Mouse (Mus musculus) B cell, adult 2 months (primary cell): Measurements from ENCODE around the gene Fzd4.

Experiments
- DNase-seq, 2 experiments: peaks; one replicate each; pipeline ENCODE4 v3.0.0; 2022

The Fzd4 gene

DNA sequence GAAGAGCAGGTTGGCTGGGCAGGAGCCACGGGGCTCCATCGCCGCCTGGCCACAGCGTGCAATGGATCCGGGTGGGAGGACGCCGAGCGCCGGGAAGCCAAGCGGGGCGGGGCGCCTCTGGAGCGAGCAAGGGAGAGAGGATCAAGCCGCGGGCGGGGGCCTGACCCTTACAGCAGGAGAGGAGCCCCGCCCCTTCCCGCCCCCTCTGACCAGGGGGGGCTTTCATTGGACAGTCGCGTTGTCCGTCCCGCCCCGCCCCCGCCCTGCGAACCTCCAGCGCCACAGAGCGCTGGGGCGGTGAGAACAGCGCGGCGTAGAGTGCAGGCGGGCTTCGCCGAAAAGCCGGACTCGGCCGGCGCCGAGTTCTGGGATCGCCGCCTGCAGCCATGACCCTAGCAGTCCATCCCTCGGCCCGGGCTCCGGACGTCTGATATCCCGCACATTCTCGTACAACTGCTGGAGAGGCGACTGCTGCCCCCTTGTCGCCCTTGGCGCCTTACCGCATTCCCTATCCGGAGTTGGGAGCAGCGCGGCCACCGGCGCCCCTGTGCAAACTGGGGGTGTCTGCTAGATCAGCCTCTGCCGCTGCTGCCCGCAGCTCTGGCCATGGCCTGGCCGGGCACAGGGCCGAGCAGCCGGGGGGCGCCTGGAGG, at the start of gene Fzd4, which contains the start of gene Tmem135:
Fzd4 (plus strand) TSS at position 275 of the 653 bp plus-strand sequence.
Tmem135 (minus strand) TSS at position 142 of the 653 bp plus-strand sequence.
- peak; percentile 75 to 76 for DNase-seq

DNA sequence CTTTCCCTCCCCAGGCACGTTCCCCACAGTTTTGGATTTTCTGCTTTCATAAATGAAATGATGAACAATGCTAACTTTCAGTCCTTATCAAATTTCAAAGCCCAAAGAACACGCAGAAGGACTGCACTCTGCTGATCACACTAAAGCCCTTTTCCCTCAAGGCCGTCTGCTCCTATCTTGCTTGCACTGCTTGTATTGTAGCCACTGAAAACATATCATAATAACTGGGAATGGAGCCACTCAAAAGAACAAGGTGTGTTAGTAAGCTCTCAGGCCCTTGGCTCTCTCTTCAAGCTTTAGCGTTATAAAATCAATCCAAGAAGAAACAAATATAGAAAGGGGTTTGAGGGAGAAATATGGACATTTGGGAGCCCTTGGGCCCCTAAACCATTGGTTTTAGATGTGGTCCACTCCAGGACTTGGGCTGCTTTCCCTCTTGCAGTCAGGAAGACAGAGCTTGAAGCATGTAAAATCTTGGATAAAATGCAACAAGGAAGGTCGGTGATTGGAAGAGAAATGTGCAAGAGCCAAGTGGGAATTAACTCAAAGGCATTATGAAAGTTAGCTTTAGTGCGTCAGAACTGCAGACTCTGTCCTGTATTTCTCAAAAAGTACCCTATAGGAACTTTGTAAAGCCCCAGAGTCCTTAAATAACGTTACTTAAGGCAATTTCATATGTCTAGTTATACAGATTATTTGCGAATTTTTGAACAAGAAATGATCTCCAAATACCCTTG, 48.5 kb upstream of the Fzd4 start:
- no peak for DNase-seq

DNA sequence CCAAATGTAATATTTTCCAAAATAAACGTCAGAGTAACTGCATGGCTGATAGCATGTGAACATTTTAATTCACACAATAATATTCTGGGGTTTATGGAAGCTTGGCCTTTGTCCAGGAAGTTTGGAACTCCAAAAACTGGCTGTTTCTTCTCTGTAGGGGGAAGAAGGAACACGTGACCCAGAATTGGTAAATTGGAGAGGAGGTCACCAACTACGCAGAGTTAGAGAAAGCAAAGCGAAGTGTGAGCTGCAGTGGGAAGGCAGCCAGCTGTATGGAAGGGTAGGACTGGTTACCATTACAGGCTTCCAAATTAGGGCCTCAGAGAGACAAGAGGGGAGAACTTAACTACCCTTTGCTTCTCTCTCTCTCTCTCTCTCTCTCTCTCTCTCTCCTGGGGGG, 47.8 kb upstream of the Fzd4 start:
- no peak for DNase-seq

DNA sequence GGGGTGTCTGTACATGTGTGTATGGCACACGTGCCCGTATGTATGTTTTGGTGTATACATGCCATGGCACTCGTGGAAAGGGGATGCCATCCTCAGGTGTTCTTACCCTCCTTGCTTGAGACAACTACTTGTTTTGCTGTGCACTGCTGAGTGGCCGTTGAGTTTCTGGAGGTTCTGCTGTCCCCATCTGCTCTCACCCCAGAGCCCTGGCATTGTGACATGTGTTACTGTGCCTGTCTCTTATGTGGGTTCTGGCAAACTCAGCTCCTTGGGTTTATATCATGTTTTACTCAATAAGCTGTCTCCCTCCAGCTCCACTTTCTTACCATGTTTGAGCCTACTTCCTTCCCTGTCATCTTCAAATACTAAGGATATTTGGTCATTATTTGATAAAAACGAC, 40.2 kb upstream of the Fzd4 start:
- no peak for DNase-seq

GRCm38 (mm10) chr7:89365135-89365880, 38.8 kb upstream of the Fzd4 start:
- DNase-seq: no peak

DNA sequence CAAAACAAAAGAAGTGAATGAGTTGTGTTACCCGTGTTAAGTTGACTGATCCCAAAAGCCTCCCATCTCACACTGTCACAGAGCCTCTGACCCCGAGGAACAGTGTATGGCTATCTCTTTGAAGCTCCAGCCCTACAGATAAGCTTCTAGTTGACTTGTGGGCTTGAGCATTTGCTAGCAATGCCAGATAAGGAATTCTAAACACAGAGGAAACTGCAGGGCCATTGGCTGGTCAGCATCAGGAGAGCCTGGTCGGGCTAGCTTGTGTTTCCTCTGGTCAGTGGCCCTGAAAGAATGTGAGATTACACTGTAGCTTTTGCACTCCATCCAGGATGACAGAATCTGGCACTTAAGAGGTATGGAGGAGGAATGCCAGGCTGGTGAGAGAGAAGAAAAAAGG, 36.5 kb upstream of the Fzd4 start:
- no peak for DNase-seq

- DNase-seq: no peak
Measured at GRCm38 (mm10) chr7:89370086-89370485, 34.1 kb upstream of the Fzd4 start.

DNA sequence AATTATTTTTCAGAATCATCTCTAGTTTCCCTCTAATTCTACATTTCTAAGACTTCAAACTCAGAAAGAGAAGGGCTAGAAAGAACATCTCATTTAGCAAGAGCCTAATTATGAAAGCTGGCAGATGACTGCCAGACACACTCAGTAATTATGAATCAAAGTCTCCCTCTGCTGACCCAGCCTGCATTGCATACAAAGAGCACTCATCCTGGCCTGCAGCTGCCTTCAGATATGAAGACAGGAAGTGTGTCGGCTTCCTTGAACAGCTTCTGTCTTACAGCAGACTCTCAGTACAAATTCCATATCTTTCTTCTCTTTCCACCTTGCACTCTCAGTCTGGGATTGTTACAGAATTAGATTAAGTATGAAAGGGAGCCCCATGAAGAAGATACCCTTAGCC, 33.2 kb upstream of the Fzd4 start:
- DNase-seq: peak; percentile 40 to 42

- no peak for DNase-seq
Measured at GRCm38 (mm10) chr7:89371623-89372295, 32.4 kb upstream of the Fzd4 start.

GRCm38 (mm10) chr7:89380935-89381705, 23.0 kb upstream of the Fzd4 start:
- no peak for DNase-seq

- DNase-seq: no peak
Measured at GRCm38 (mm10) chr7:89382892-89383291, 21.3 kb upstream of the Fzd4 start.

DNA sequence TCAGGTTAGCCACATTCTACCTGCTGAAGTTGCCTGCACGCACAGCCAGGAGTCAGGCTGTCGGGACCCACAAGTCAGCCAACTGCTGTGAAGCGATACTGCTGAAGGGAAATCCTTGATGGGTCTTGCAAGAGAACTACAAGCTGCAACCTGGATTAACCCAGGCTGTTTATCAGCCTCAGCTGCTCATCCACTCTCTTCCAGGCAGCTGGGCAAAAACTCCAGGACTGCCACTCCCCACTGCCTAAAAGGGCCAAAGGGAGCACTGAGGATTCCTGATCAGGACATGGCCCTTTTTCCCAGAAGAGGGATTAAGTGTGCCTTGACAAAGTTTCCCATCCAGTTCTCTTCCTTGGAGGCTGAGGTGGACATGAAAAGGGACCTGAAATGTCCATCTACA, 15.2 kb upstream of the Fzd4 start:
- DNase-seq: no peak

DNA sequence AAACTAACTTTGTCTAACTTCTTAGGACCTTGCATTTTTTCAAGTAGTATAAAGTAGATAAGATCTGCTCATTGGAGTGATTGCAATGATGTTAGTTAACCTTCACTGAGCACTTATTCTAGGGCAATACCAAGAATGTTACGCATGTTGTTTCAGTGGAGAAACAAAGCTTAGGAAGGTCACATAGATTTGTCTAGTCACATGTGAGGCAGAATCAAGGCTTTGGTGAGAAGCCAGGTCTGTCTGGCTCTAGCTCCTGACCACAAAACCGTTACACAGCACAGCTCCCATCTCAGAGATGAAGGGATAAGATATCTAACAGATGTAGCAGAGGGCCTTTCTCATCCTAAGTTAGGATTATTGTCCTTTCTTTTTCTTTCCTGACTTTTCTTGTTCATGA, 13.5 kb upstream of the Fzd4 start:
- no peak for DNase-seq

- no peak for DNase-seq
Measured at GRCm38 (mm10) chr7:89391281-89391680, 12.9 kb upstream of the Fzd4 start.

- DNase-seq: no peak
Measured at GRCm38 (mm10) chr7:89391831-89392230, 12.3 kb upstream of the Fzd4 start.

DNA sequence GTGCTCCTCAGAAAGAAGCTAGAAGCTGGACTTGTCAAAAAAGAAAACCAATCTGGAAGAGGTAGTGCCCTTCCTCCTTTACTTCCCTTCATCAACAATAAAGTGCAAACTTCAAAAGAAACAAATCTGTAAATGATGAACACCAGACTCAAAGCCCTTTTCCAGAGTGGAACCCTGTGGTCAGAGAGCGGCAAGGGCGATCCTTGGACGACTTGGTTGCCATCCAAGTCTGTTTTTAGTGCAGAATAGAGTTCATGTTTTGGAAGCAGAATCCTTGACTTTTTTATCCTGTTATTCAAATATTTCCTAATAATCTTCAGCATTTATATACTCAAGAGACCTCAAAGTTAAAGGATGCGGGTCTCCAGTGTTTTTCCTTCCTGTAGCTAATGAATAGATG, 11.8 kb upstream of the Fzd4 start:
- DNase-seq: no peak

- DNase-seq: no peak
Measured at GRCm38 (mm10) chr7:89392825-89393224, 11.3 kb upstream of the Fzd4 start.

DNA sequence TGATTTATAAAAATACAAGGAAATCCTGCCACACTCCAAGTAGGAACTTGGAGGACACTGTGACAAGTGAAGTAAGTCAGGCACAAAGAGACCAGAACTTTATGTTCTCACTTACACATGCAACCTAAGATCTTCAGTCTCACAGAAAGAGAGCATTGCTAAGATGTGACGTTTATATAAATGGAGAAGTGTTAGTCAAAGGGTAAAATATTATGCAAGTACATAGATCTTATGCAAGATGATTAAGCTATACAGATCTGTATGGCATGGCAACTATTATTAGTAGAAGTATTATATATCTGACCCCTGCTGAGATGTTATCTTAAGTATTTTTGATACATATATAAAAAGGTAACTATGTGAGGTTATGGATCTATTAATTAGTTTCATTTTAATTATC, 8.8 kb upstream of the Fzd4 start:
- no peak for DNase-seq

GRCm38 (mm10) chr7:89396386-89396785, 7.8 kb upstream of the Fzd4 start:
- no peak for DNase-seq

GRCm38 (mm10) chr7:89397837-89398534, 6.2 kb upstream of the Fzd4 start:
- no peak for DNase-seq

- no peak for DNase-seq
Measured at GRCm38 (mm10) chr7:89400721-89401120, 3.4 kb upstream of the Fzd4 start.
